Mouse (Mus musculus) myocyte (in vitro differentiated cells): ENCODE results near the gene Ptgs2.

ENCODE experiments used
- CEBPB ChIP-seq: IDR thresholded peaks from 2 replicates; pipeline ENCODE4 v1.6.1; 2011; ENCODE audit warnings: mild to moderate bottlenecking, moderate library complexity; ENCODE audit not compliant: poor library complexity, insufficient read depth, severe bottlenecking
- E2F4 ChIP-seq: IDR thresholded peaks from one replicate; pipeline ENCODE4 v1.6.1; 2011; ENCODE audit warnings: mild to moderate bottlenecking, control low read depth, moderate library complexity; ENCODE audit not compliant: insufficient read depth
- MAX ChIP-seq: IDR thresholded peaks from one replicate; pipeline ENCODE4 v1.6.1; 2011; ENCODE audit warnings: low read depth, mild to moderate bottlenecking, control low read depth
- MYOG ChIP-seq, 3 experiments: IDR thresholded peaks; one replicate each; pipeline ENCODE4 v1.6.1; 2011; ENCODE audit warnings: control low read depth in 2 of 3, low read depth in 2 of 3, mild to moderate bottlenecking in 2 of 3; ENCODE audit not compliant: insufficient read length in 2 of 3, control insufficient read depth in 1 of 3, insufficient read depth in 1 of 3
- POLR2A ChIP-seq: IDR thresholded peaks from one replicate; pipeline ENCODE4 v1.6.1; 2011; ENCODE audit warnings: low read depth, mild to moderate bottlenecking, control low read depth, moderate library complexity; ENCODE audit not compliant: insufficient read length
- POLR2AphosphoS2 ChIP-seq: IDR thresholded peaks from one replicate; pipeline ENCODE4 v1.6.1; 2011; ENCODE audit warnings: low read depth, control low read depth; ENCODE audit not compliant: insufficient read length
- REST ChIP-seq: IDR thresholded peaks from one replicate; pipeline ENCODE4 v1.6.1; 2011; ENCODE audit warnings: mild to moderate bottlenecking, control low read depth, moderate library complexity; ENCODE audit not compliant: insufficient read depth, insufficient read length
- TCF12 ChIP-seq: IDR thresholded peaks from one replicate; pipeline ENCODE4 v1.6.1; 2011; ENCODE audit warnings: mild to moderate bottlenecking, control low read depth; ENCODE audit not compliant: poor library complexity, insufficient read depth, severe bottlenecking
- TCF3 ChIP-seq: IDR thresholded peaks from one replicate; pipeline ENCODE4 v1.6.1; 2011; ENCODE audit warnings: low read depth, control low read depth; ENCODE audit not compliant: insufficient read length
- USF1 ChIP-seq: IDR thresholded peaks from one replicate; pipeline ENCODE4 v1.6.1; 2011; ENCODE audit warnings: low read depth, mild to moderate bottlenecking, control low read depth, moderate library complexity

GRCm38 (mm10) chr1:150065684-150066083 is 34.1 kb upstream of the Ptgs2 start:
- TF ChIP-seq USF1 (no peak), MAX (no peak), POLR2A (no peak), POLR2AphosphoS2 (no peak), CEBPB (no peak), E2F4 (no peak), REST (no peak), TCF3 (no peak), MYOG (IDR thresholded peaks at IDR 0.05; ENCODE audit: control insufficient read depth in 1 of 3, insufficient read depth in 1 of 3, insufficient read length in 2 of 3, low read depth in 2 of 3) (no peak), TCF12 (no peak)
